Mouse (Mus musculus): Measurements from ENCODE around the gene Ren1. TPM values are rescaled to one million over a fixed set of nuclear protein-coding genes. Genes with fewer than 3 reads are reported as not detected.

Ren1 gene
- polyA plus RNA-seq, 1 experiment from 2014 or later: 0.88 TPM

DNA sequence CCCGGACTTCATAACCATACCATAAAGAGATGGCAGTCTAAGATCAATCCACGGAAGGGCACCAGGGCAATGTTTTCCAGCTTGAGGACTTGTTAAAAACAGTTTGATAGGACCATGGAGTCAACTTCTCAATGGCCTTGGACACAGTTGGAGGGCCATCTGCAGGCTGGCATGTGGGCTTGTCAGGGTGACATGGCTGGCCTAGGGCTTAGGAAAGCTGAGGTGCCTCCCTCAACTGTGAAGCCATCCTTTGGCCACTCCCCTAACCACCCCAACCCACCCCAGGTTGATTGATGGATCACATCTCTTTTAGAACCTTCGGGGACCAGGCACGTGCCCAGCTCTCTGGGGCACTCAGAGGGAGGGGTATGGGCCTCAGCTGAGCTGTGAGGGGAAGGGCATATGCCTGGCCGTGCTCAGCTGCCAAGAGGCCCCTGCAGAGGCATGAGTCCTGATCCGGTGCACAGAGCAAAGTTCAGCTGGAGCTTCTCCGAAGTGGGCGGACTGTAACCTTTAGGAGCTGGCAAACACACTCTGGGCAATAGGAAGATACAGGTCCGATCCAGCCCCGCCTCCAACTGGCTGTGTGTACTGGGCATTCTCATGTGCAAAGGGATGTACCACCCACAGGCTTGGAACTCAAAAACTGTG lies 25.5 kb downstream of the Ren1 start:
- no peaks in the 10 kb centered on the region for H3K27me3 ChIP-seq (ENCODE audit: insufficient read depth, low read length)
- TF ChIP-seq EP300 (IDR thresholded peaks at IDR 0.05; ENCODE audit: low read depth): no peak
- TF ChIP-seq CTCF (IDR thresholded peaks at IDR 0.05; ENCODE audit: low read depth): no peak
- peak; percentile 72 for DNase-seq
- no peak overlapping the region for H3K4me3 ChIP-seq (ENCODE audit: low read depth, low read length)
- H3K9me3 ChIP-seq (ENCODE audit: low read length): no peaks in the 10 kb centered on the region
- peaks cover 2% of the 10 kb centered on the region; the same call in 1 of the 2 replicates for H3K36me3 ChIP-seq (replicated peaks; ENCODE audit: insufficient read depth, low read length)
- ATAC-seq: peak; percentile 83
- H3K9ac ChIP-seq (replicated peaks): no peak overlapping the region
- 48% methylated on average over 10 of the region's 10 CpGs for WGBS (ENCODE audit: insufficient replicate concordance)
- H3K27ac ChIP-seq (ENCODE audit: low read depth): peak overlapping the region; percentile 53
- peaks cover 17% of the 10 kb centered on the region for H3K4me1 ChIP-seq (ENCODE audit: insufficient read depth)
- H3K4me2 ChIP-seq (ENCODE audit: low read depth, low read length): no peak overlapping the region

GRCm38 (mm10) chr1:133377547-133377946 lies 27.2 kb downstream of the Ren1 start:
- TF ChIP-seq EP300 (IDR thresholded peaks at IDR 0.05; ENCODE audit: low read depth): no peak
- WGBS (ENCODE audit: insufficient replicate concordance): 75% methylated on average over 5 of the region's 5 CpGs
- no peak for DNase-seq

DNA sequence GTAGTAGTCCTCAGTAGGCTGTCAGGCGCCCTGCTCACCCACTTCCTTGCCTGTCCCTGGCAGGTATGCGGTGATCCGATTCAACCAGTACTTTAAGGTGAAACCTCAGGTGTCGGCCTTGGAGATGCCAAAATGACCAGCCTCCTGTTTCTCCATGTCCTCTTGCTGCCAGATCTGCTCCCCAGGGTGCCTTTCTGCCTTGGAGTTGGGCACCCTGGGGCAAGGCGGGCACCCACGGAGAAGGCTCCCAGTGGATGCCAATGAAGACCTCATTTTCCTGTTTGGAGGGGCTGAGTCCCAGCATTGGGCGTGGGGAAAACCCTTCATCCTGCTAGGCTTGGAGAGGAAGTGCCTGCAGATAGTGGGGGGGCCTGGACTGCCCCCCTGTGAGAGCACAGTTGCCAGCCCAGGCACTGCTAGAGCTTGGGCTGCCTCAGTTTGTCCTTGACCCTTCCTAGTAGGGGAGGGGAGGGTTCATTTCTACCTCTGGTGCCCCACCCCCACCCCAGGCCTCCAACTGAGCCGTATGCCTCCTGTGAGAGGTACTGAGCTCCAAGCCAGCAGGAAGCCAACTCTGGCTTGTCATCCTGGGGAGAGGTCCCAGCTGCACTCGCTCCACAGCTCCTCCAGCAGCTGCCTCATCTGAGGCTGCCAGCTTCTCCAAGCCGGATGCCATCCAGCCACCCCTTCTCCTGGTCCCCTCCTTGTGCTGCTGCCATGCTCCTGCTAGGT lies 29.1 kb downstream of the Ren1 start:
- H3K27me3 ChIP-seq (ENCODE audit: insufficient read depth, low read length): no peaks in the 10 kb centered on the region
- H3K9me3 ChIP-seq (ENCODE audit: low read length): no peaks in the 10 kb centered on the region
- DNase-seq (no peak), ATAC-seq (no peak)
- H3K4me2 ChIP-seq (ENCODE audit: low read depth, low read length): no peak overlapping the region
- H3K9ac ChIP-seq (replicated peaks): no peak overlapping the region
- H3K36me3 ChIP-seq (replicated peaks; ENCODE audit: insufficient read depth, low read length): peaks cover 2% of the 10 kb centered on the region; the same call in 1 of the 2 replicates
- H3K27ac ChIP-seq (ENCODE audit: low read depth): no peak overlapping the region
- 60% methylated on average over 10 of the region's 10 CpGs for WGBS (ENCODE audit: insufficient replicate concordance)
- peaks cover 5% of the 10 kb centered on the region for H3K4me1 ChIP-seq (ENCODE audit: insufficient read depth)
- TF ChIP-seq CTCF (IDR thresholded peaks at IDR 0.05; ENCODE audit: low read depth) (no peak), EP300 (IDR thresholded peaks at IDR 0.05; ENCODE audit: low read depth) (no peak)
- H3K4me3 ChIP-seq (ENCODE audit: low read depth, low read length): no peak overlapping the region

More at GRCm38 (mm10) chr1:133377547-133377946, 27.2 kb downstream of the Ren1 start:
- H3K4me3 ChIP-seq (ENCODE audit: low read depth, low read length): no peak overlapping the region
- H3K27me3 ChIP-seq (ENCODE audit: insufficient read depth, low read length): no peaks in the 10 kb centered on the region
- no peak overlapping the region for H3K9ac ChIP-seq (replicated peaks)
- peaks cover 2% of the 10 kb centered on the region; the same call in 1 of the 2 replicates for H3K36me3 ChIP-seq (replicated peaks; ENCODE audit: insufficient read depth, low read length)
- no peak overlapping the region for H3K27ac ChIP-seq (ENCODE audit: low read depth)
- no peaks in the 10 kb centered on the region for H3K9me3 ChIP-seq (ENCODE audit: low read length)
- H3K4me1 ChIP-seq (ENCODE audit: insufficient read depth): peaks cover 9% of the 10 kb centered on the region
- no peak for ATAC-seq
- no peak overlapping the region for H3K4me2 ChIP-seq (ENCODE audit: low read depth, low read length)

DNA sequence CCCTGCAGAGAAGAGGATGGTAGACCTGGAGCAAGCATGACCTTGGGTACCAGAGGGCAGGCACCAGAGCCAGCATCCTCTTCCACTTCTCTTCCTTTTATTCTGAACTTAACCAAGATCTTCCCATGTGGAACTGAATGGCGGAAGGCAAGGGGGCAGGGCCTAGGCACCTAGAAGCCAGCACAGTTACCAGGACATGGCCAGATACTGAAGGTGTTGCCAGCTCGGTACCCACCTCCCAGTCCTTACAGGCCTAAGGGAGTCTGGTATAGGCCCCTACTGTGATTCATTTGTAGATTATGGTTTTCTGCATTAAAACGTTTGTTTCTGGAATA lies 29.6 kb downstream of the Ren1 start:
- Histone ChIP-seq H3K27ac (ENCODE audit: low read depth) (no peak overlapping the region), H3K36me3 (replicated peaks; ENCODE audit: insufficient read depth, low read length) (peaks cover 2% of the 10 kb centered on the region; the same call in 1 of the 2 replicates), H3K9me3 (ENCODE audit: low read length) (no peaks in the 10 kb centered on the region), H3K4me3 (ENCODE audit: low read depth, low read length) (no peak overlapping the region), H3K27me3 (ENCODE audit: insufficient read depth, low read length) (no peaks in the 10 kb centered on the region), H3K9ac (replicated peaks) (no peak overlapping the region), H3K4me2 (ENCODE audit: low read depth, low read length) (no peak overlapping the region), H3K4me1 (ENCODE audit: insufficient read depth) (peaks cover 5% of the 10 kb centered on the region)
- ATAC-seq: no peak
- no peak for TF ChIP-seq EP300 (IDR thresholded peaks at IDR 0.05; ENCODE audit: low read depth)
- no peak for TF ChIP-seq CTCF (IDR thresholded peaks at IDR 0.05; ENCODE audit: low read depth)
- WGBS (ENCODE audit: insufficient replicate concordance): 74% methylated on average over 3 of the region's 3 CpGs
- DNase-seq: no peak

- Histone ChIP-seq H3K4me2 (ENCODE audit: low read depth, low read length) (no peak overlapping the region), H3K27ac (ENCODE audit: low read depth) (no peak overlapping the region), H3K9ac (replicated peaks) (no peak overlapping the region), H3K36me3 (replicated peaks; ENCODE audit: insufficient read depth, low read length) (peaks cover 2% of the 10 kb centered on the region; the same call in 1 of the 2 replicates), H3K4me3 (ENCODE audit: low read depth, low read length) (no peak overlapping the region), H3K9me3 (ENCODE audit: low read length) (no peaks in the 10 kb centered on the region), H3K4me1 (ENCODE audit: insufficient read depth) (peaks cover 5% of the 10 kb centered on the region), H3K27me3 (ENCODE audit: insufficient read depth, low read length) (no peaks in the 10 kb centered on the region)
- 59% methylated on average over 14 of the region's 14 CpGs for WGBS (ENCODE audit: insufficient replicate concordance)
- ATAC-seq (no peak), DNase-seq (no peak)
- TF ChIP-seq CTCF (IDR thresholded peaks at IDR 0.05; ENCODE audit: low read depth) (peak; percentile 77), EP300 (IDR thresholded peaks at IDR 0.05; ENCODE audit: low read depth) (no peak)
These were observed 30.2 kb downstream of the Ren1 start for GRCm38 (mm10) chr1:133380347-133381065.

GRCm38 (mm10) chr1:133382008-133382407 lies 31.7 kb downstream of the Ren1 start:
- Histone ChIP-seq H3K4me2 (ENCODE audit: low read depth, low read length) (no peak overlapping the region), H3K9ac (replicated peaks) (no peak overlapping the region), H3K4me3 (ENCODE audit: low read depth, low read length) (no peak overlapping the region), H3K36me3 (replicated peaks; ENCODE audit: insufficient read depth, low read length) (peaks cover 2% of the 10 kb centered on the region; the same call in 1 of the 2 replicates), H3K27ac (ENCODE audit: low read depth) (no peak overlapping the region), H3K9me3 (ENCODE audit: low read length) (no peaks in the 10 kb centered on the region), H3K27me3 (ENCODE audit: insufficient read depth, low read length) (no peaks in the 10 kb centered on the region), H3K4me1 (ENCODE audit: insufficient read depth) (0 out of 2 replicates have a peak, but pooled peaks cover 4% of the 10 kb centered on the region)
- 14% methylated on average over 9 of the region's 9 CpGs for WGBS (ENCODE audit: insufficient replicate concordance)
- peak; percentile 99 for TF ChIP-seq CTCF (IDR thresholded peaks at IDR 0.05; ENCODE audit: low read depth)
- TF ChIP-seq EP300 (IDR thresholded peaks at IDR 0.05; ENCODE audit: low read depth): no peak
- ATAC-seq (peak; percentile 44), DNase-seq (peak; percentile 83)
